Mouse (Mus musculus) G1E (cell line): ENCODE results near the gene Bmp10. TPM values are rescaled to one million over a fixed set of nuclear protein-coding genes. Genes with fewer than 3 reads are reported as not detected.
A peak's percentile ranks its signal among the peaks of the same experiment; 100 is the strongest.

Experiments used
- ATAC-seq: 2 replicates; pipeline ENCODE4 v1.8.0; 2016; ENCODE audit warnings: mild to moderate bottlenecking; ENCODE audit not compliant: insufficient number of reproducible peaks, poor library complexity, low FRiP score, severe bottlenecking; ENCODE audit errors: extremely low read depth
- DNase-seq: peaks from one replicate; pipeline ENCODE4 v3.0.0; 2012; ENCODE audit warnings: low spot score
- H3K27me3 ChIP-seq: 2 replicates; pipeline ENCODE4 v1.6.1; 2012; ENCODE audit warnings: mild to moderate bottlenecking, low read length, inconsistent platforms; ENCODE audit not compliant: insufficient read depth
- H3K36me3 ChIP-seq: replicated peaks from 2 replicates; pipeline ENCODE3; 2012; ENCODE audit warnings: mild to moderate bottlenecking, inconsistent platforms
- H3K4me1 ChIP-seq: 2 replicates; pipeline ENCODE4 v1.6.1; 2012; ENCODE audit warnings: low read depth, low read length, inconsistent platforms, mixed read lengths; ENCODE audit not compliant: insufficient read depth
- H3K4me3 ChIP-seq: 2 replicates; pipeline ENCODE4 v1.5.1; 2012; ENCODE audit warnings: low read depth, mild to moderate bottlenecking, inconsistent platforms, low read length, moderate library complexity, mixed read lengths
- H3K9me3 ChIP-seq: replicated peaks from 2 replicates; pipeline ENCODE4 v1.6.1; 2012; ENCODE audit warnings: inconsistent platforms
- CTCF ChIP-seq: IDR thresholded peaks from 2 replicates; pipeline ENCODE4 v1.5.1; 2012; ENCODE audit warnings: low read depth, low read length, inconsistent platforms, mixed read lengths
- GATA1 ChIP-seq: IDR thresholded peaks from 2 replicates; pipeline ENCODE4 v1.6.1; 2012; ENCODE audit warnings: borderline replicate concordance, low read length, inconsistent platforms, mixed read lengths
- GATA2 ChIP-seq: IDR thresholded peaks from 2 replicates; pipeline ENCODE4 v1.6.1; 2012; ENCODE audit warnings: low read depth, low read length, inconsistent platforms, borderline replicate concordance
- POLR2AphosphoS5 ChIP-seq: IDR thresholded peaks from 2 replicates; pipeline ENCODE4 v1.6.1; 2012; ENCODE audit warnings: low read depth, low read length, inconsistent platforms; ENCODE audit not compliant: insufficient replicate concordance
- TAL1 ChIP-seq: conservative IDR thresholded peaks from 2 replicates; pipeline ENCODE4 v1.6.1; 2012; ENCODE audit warnings: low read depth, low read length, inconsistent platforms, mixed read lengths
- polyA plus RNA-seq: library from polyadenylated mRNA; stranded (reverse); fragments of >175 nt; gene quantifications from 2 replicates; pipeline ENCODE4 v1.2.3, GENCODE M21; 2012
- total RNA-seq, 2 experiments: library from RNA; stranded (forward) in 1 of 2; stranded (reverse) in 1 of 2; fragments of 200-1000 nt in 1 of 2; fragments of >200 nt in 1 of 2; fragmentation: Nextera tagmentation in 1 of 2; gene quantifications; 2 replicates each; pipeline ENCODE4 v1.2.3; 2014 to 2017

The Bmp10 gene
- total and polyA plus RNA-seq, 3 experiments, result 0.05 TPM; not detected in 2

GRCm38 (mm10) chr6:87445222-87445621 lies 16.4 kb downstream of the Bmp10 start:
- Histone ChIP-seq H3K27me3 (peaks cover 32% of the 10 kb centered on the region), H3K4me1 (no peaks in the 10 kb centered on the region), H3K9me3 (no peaks in the 10 kb centered on the region), H3K4me3 (no peak overlapping the region), H3K36me3 (no peaks in the 10 kb centered on the region)
- TF ChIP-seq GATA1, result no peak
- TF ChIP-seq TAL1, result no peak
- TF ChIP-seq CTCF, result no peak
- no peak for TF ChIP-seq POLR2AphosphoS5
- TF ChIP-seq GATA2, result no peak
- no peak for ATAC-seq
- no peak for DNase-seq

GRCm38 (mm10) chr6:87447217-87447616 lies 18.4 kb downstream of the Bmp10 start:
- Histone ChIP-seq H3K27me3 (peaks cover 41% of the 10 kb centered on the region), H3K9me3 (no peaks in the 10 kb centered on the region), H3K4me3 (no peak overlapping the region), H3K4me1 (no peaks in the 10 kb centered on the region), H3K36me3 (no peaks in the 10 kb centered on the region)
- TF ChIP-seq GATA1, result no peak
- no peak for TF ChIP-seq CTCF
- no peak for TF ChIP-seq TAL1
- TF ChIP-seq POLR2AphosphoS5, result no peak
- no peak for TF ChIP-seq GATA2
- ATAC-seq (no peak), DNase-seq (no peak)

- Histone ChIP-seq H3K9me3 (no peaks in the 10 kb centered on the region), H3K36me3 (no peaks in the 10 kb centered on the region), H3K27me3 (peaks cover 40% of the 10 kb centered on the region), H3K4me1 (no peaks in the 10 kb centered on the region), H3K4me3 (no peak overlapping the region)
- no peak for TF ChIP-seq POLR2AphosphoS5
- no peak for TF ChIP-seq GATA2
- TF ChIP-seq TAL1, result no peak
- TF ChIP-seq CTCF, result no peak
- TF ChIP-seq GATA1, result no peak
- ATAC-seq (no peak), DNase-seq (no peak)
Observed at GRCm38 (mm10) chr6:87449534-87449933, 20.7 kb downstream of the Bmp10 start.

- H3K4me3 ChIP-seq, result no peak overlapping the region
- no peaks in the 10 kb centered on the region for H3K9me3 ChIP-seq
- no peaks in the 10 kb centered on the region for H3K4me1 ChIP-seq
- TF ChIP-seq GATA1 (no peak), TAL1 (no peak), POLR2AphosphoS5 (no peak), CTCF (no peak), GATA2 (no peak)
- no peaks in the 10 kb centered on the region for H3K36me3 ChIP-seq
- no peak for ATAC-seq
- no peak for DNase-seq
- peaks cover 40% of the 10 kb centered on the region for H3K27me3 ChIP-seq
Observed at GRCm38 (mm10) chr6:87451016-87451415, 22.2 kb downstream of the Bmp10 start.

GRCm38 (mm10) chr6:87451771-87452170 lies 23.0 kb downstream of the Bmp10 start:
- ATAC-seq (no peak), DNase-seq (no peak)
- no peaks in the 10 kb centered on the region for H3K9me3 ChIP-seq
- no peaks in the 10 kb centered on the region for H3K36me3 ChIP-seq
- TF ChIP-seq CTCF (no peak), GATA1 (no peak), POLR2AphosphoS5 (no peak)
- peaks cover 36% of the 10 kb centered on the region for H3K27me3 ChIP-seq
- no peak overlapping the region for H3K4me3 ChIP-seq
- no peaks in the 10 kb centered on the region for H3K4me1 ChIP-seq

- Histone ChIP-seq H3K27me3 (peaks cover 35% of the 10 kb centered on the region), H3K9me3 (no peaks in the 10 kb centered on the region), H3K36me3 (peaks cover 4% of the 10 kb centered on the region), H3K4me1 (no peaks in the 10 kb centered on the region), H3K4me3 (no peak overlapping the region)
- ATAC-seq (no peak), DNase-seq (no peak)
- TF ChIP-seq TAL1, result no peak
- no peak for TF ChIP-seq GATA1
- no peak for TF ChIP-seq CTCF
- TF ChIP-seq POLR2AphosphoS5, result no peak
- TF ChIP-seq GATA2, result no peak
Observed at GRCm38 (mm10) chr6:87455507-87455906, 26.7 kb downstream of the Bmp10 start.

- no peak for TF ChIP-seq TAL1
- TF ChIP-seq GATA1, result no peak
- TF ChIP-seq CTCF, result peak; percentile 92
- TF ChIP-seq POLR2AphosphoS5, result no peak
- TF ChIP-seq GATA2, result no peak
- Histone ChIP-seq H3K4me3 (no peak overlapping the region), H3K36me3 (peaks cover 20% of the 10 kb centered on the region), H3K4me1 (peaks cover 30% of the 10 kb centered on the region), H3K9me3 (no peaks in the 10 kb centered on the region), H3K27me3 (peaks cover 15% of the 10 kb centered on the region)
- peak; percentile 19 for DNase-seq
- no peak for ATAC-seq
Observed at GRCm38 (mm10) chr6:87466221-87466620, 37.4 kb downstream of the Bmp10 start.
